Mouse (Mus musculus) fibroblast of lung, adult 2 months (primary cell): ENCODE results near the gene Scp2d1.
A peak's percentile ranks its signal among the peaks of the same experiment; 100 is the strongest.
"Not testable (repeated sequence)": the region's sequence is repeated elsewhere in the genome, so short reads cannot be mapped to it uniquely, and the experiment has no call there.

Experiments used
- DNase-seq: peaks from one replicate; pipeline ENCODE4 v3.0.0-alpha.2; 2011; ENCODE audit warnings: low read depth

The Scp2d1 gene

GRCm38 (mm10) chr2:144823356-144823755, at the start of gene Scp2d1:
TSS of gene Scp2d1 (plus strand) at chr2:144823656.
- DNase-seq = not testable (repeated sequence)

- peak; percentile 70 for DNase-seq
Measured at GRCm38 (mm10) chr2:144774636-144775160, 48.8 kb upstream of the Scp2d1 start.

GRCm38 (mm10) chr2:144775626-144776025, 47.8 kb upstream of the Scp2d1 start:
- no peak for DNase-seq

- DNase-seq = no peak
Measured at GRCm38 (mm10) chr2:144779263-144779662, 44.2 kb upstream of the Scp2d1 start.

GRCm38 (mm10) chr2:144780731-144781130, 42.7 kb upstream of the Scp2d1 start:
- DNase-seq = no peak

GRCm38 (mm10) chr2:144781871-144782270, 41.6 kb upstream of the Scp2d1 start:
- no peak for DNase-seq

GRCm38 (mm10) chr2:144782481-144782880, 41.0 kb upstream of the Scp2d1 start:
- DNase-seq = no peak

GRCm38 (mm10) chr2:144783190-144783589, 40.3 kb upstream of the Scp2d1 start:
- DNase-seq = no peak

- DNase-seq = no peak
Measured at GRCm38 (mm10) chr2:144783831-144784230, 39.6 kb upstream of the Scp2d1 start.

GRCm38 (mm10) chr2:144791671-144792294, 31.7 kb upstream of the Scp2d1 start:
- no peak for DNase-seq

- DNase-seq = no peak
Measured at GRCm38 (mm10) chr2:144797515-144797914, 25.9 kb upstream of the Scp2d1 start.

- DNase-seq = no peak
Measured at GRCm38 (mm10) chr2:144807766-144808754, 15.4 kb upstream of the Scp2d1 start.

- DNase-seq = no peak
Measured at GRCm38 (mm10) chr2:144828457-144828985, 5.1 kb downstream of the Scp2d1 start.

- no peak for DNase-seq
Measured at GRCm38 (mm10) chr2:144836667-144837311, 13.3 kb downstream of the Scp2d1 start.

- DNase-seq = no peak
Measured at GRCm38 (mm10) chr2:144837312-144837679, 13.8 kb downstream of the Scp2d1 start.

GRCm38 (mm10) chr2:144868827-144869226, 45.4 kb downstream of the Scp2d1 start:
- DNase-seq = no peak
